Mouse (Mus musculus) kidney, adult 2 months (tissue): ENCODE data around the gene Gle1.
"Not testable (repeated sequence)": the region's sequence is repeated elsewhere in the genome, so short reads cannot be mapped to it uniquely, and the experiment has no call there.

Experiments
- CTCF ChIP-seq: fragments of 200-500 bp; conservative IDR thresholded peaks from 2 replicates; pipeline ENCODE4 v1.5.1; 2011; ENCODE audit warnings: low read depth, mild to moderate bottlenecking, control low read depth, low read length, moderate library complexity, mixed read lengths; ENCODE audit not compliant: insufficient read depth, insufficient read length
- POLR2A ChIP-seq: fragments of 200-500 bp; IDR thresholded peaks from one replicate; pipeline ENCODE4 v1.6.1; 2011; ENCODE audit warnings: low read depth, low read length, control low read depth

DNA sequence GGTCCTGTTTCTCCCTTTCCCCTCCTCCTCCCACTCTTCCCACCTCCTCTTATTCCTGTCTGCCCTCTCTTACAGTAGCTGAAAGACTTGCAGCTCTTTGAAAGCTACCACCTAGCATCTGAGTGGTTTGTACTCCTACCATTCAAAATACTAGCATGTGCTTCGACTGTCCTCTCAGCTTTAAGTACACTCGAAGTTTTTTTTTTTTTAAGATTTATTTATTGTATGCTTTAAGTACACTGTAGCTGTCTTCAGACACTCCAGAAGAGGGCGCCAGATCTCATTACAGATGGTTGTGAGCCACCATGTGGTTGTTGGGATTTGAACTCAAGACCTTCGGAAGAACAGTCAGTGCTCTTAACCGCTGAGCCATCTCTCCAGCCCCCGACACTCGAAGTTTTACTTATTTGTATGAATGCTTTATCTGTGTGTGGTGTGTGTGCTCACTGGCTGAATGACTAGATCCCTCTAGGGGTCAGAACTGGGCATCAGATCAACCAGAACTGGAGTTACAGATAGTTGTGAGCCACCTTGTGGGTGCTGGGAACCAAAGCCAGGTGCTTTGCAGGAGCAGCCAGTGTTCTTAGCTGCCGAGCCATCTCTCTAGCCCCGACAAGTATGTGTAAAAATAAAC, 48.5 kb upstream of the Gle1 start:
- TF ChIP-seq CTCF, POLR2A: not testable (repeated sequence)
